Mouse (Mus musculus) ovary, postnatal 14 days (tissue): ENCODE results near the gene Mansc1.
A peak's percentile ranks its signal among the peaks of the same experiment; 100 is the strongest.

ENCODE experiments used
- DNase-seq: peaks from one replicate; pipeline ENCODE4 v3.0.0; 2022; ENCODE audit warnings: low spot score

Gene Mansc1

DNA sequence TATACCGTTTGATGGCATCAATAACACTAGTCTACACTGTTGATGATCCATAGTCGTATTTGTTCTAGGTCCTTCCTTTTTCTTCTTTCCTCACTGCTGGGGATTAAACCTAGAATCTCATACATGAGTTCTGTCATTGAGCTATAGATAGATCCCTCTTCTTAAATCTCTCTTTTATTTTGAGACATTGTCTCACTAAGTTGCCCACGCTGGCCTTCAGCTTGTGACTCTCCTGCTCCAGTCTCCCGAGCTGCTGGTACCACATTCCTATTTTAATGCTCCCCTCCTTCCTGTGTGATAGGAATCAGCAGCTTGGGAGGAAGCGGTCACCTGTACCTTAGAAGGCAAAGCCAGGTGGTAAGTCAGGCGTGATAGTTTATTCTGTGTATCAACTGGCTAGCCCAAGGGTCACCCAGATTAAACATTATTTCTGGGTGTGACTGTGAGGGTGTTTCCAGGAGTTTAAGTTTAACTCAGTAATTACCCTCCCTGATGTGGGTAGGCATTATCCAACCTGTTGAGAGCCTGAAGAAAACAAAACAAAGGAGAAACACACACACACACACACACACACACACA is 34.5 kb downstream of the Mansc1 start:
- DNase-seq = no peak

DNA sequence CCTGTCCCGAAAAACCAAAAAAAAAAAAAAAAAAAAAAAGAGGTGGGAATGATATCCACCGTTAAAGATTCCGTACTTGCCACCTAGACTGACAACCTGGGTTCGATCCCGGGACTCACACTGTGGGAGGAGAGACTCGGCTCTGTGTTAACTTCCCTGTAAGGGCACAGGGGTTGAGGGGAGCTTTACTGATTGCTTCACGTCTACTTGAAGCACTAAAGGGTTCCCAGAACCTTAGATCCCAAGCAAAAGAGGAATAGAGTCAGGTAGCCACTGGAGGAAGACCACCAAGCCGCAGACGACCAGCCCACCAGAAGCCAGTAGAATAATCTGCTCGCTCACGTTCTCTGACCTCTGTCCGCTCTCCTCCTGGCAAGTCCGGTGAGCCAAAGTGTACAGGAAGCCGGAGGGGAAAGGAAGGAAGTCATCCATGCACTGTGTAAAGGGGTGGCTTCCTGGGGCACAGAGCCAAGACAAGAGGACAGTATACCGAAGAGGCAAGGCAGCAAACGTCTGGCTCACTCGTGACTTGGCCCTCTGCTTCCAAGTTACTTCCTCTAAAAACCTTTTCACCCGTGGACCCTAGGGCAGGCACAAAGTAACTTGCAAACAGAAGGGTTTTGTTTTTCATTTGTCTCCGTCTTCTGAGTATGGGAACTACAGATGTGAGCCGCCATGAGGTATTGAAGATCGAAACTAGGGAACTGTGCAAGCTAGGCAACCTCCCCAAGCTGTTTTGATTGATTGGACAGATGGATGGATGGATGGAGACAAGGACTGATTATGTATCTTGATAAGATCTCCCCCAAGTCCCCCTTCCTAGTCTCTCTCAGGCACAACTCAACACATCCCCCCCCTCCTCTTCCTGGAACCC is 37.5 kb downstream of the Mansc1 start:
- no peak for DNase-seq

DNA sequence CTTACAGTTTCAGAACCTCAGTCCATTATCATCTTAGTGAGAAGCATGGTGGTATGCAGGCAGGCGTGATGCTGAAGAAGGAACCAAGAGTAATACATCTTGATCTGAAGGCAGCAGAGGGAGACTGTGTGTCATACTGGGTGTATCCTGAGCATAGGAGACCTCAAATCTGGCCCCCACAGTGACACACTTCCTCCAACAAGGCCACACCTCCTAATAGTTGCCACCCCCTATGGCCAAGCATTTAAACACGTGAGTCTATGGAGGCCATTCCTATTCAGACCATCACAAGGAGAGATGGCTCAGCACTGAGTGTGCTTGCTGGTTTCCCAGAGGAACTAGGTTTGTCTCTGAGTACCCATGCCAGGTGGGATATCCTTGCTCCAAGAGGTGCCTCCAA is 40.7 kb downstream of the Mansc1 start:
- no peak for DNase-seq

- no peak for DNase-seq
Observed at GRCm38 (mm10) chr6:134586241-134586640, 46.0 kb downstream of the Mansc1 start.

GRCm38 (mm10) chr6:134584616-134585015 is 47.7 kb downstream of the Mansc1 start:
- no peak for DNase-seq

DNA sequence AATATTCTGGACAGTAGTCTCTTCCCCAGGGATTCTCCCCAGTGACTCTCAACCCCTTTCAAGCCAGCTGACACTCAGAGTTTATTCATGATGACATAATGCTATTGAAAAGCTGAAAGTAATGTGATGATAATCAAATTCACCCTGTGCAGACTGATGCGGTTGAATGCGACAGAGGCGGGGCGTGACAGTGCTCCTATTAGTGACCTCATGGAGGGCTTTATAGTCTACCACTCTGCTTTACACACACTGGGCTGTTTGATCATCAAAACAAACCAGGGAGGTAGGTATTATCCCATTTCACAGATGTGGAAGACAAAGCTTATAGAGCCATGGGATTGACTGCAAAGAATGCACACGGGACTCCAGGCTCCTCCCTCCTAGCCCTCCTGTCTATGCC is 50.2 kb downstream of the Mansc1 start:
- DNase-seq = no peak

GRCm38 (mm10) chr6:134579506-134579905 is 52.8 kb downstream of the Mansc1 start:
- DNase-seq = no peak

DNA sequence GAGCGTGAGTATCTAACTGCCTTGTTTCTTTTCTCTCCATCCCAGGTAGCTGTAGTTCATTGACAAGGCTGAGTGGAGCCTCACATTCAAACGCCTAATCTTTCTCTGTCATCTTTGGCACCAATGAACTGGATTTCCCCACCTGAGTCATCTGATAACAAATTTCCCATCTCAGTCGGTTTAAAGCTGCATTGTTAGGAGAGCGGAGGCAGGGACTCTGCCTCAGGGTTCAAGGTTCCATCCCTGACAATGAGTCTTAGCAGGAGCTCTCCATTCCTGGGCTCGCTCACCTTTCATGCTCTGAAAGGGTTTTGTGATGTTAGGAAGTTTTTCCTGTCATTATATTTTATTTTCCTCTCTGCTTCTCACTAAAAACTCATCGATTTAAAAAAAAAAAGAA is 54.2 kb downstream of the Mansc1 start:
- no peak for DNase-seq

DNA sequence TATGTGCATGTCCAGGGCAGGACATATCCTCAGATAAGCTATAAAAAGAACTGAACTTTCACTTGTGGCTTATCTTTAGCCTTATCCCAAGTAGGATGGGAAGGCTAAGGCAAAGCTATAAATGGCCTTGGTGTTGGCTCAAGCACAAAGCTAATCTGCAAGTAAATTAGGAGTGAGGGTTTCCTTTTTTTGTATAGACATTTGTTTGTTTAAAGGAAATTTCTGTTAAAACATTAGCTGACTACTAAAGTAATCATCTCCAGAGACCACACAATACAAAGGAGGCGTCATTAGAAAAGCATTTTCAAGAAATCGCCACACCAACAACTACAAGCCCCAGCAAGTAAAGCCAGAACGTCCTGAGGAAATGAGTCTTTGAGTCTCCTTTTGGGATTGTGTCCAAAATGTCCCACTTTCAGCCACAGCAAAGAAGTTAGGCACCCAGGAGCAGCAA is 57.0 kb downstream of the Mansc1 start:
- no peak for DNase-seq

DNA sequence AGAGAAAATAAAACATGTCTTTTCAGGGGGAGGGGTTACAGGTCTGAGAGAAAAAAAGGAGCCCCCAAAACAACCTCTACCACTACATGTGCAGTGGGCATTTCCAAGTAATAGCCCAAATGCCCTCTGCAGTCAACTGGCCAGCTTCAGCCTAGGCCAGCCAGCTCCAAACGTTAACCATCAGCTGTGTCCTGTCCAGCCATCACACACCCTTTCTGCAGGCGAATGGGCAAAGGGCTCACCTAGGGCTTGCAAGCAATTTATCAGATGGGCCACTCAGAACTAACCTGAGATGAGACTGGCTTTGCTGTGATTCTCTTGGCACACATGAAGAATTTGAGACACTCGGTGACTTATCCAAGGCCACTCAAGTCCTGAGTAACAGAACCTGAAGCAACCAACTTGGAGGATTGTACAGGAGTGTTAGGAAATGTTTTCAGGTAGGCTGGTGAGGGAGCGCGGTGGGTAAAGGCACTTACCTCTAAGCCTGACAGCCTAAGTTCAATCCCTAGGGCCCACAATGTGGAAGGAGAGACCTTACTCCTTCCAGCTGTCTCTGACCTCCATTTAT is 64.2 kb downstream of the Mansc1 start:
- DNase-seq = no peak

GRCm38 (mm10) chr6:134566818-134567485 is 65.3 kb downstream of the Mansc1 start, which contains the start of gene Lrp6:
Gene Lrp6, minus strand, starts transcription at chr6:134566965.
- DNase-seq = peak; percentile 83

DNA sequence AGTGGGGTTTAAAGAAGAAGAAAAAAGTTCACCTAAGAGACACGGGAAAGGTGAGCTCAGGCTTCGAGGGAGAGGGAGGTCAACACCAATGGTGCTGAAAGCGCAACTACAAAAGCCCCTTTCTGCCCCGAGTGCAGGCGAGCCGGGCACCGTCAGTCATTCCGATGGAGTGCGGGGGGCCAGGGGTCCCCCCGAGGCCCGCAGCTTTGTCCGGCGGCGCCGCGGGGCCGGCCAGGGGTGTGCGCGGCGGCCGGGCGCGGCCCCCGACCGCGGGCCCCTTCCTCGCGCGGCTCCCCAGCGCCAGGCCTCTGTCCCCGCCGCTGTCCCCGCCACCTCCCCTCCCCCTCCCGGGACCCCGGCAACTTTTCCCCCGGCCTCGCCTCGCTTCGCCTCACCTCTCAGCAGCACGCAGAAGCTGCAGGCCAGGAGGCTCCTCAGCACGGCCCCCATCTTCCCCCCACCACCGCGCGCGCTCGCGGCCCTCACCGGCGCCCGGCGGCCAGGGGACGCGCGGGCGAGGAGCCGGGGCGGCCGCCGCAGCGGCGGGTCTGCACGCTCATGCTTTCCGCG is 66.0 kb downstream of the Mansc1 start:
- DNase-seq = peak; percentile 18

DNA sequence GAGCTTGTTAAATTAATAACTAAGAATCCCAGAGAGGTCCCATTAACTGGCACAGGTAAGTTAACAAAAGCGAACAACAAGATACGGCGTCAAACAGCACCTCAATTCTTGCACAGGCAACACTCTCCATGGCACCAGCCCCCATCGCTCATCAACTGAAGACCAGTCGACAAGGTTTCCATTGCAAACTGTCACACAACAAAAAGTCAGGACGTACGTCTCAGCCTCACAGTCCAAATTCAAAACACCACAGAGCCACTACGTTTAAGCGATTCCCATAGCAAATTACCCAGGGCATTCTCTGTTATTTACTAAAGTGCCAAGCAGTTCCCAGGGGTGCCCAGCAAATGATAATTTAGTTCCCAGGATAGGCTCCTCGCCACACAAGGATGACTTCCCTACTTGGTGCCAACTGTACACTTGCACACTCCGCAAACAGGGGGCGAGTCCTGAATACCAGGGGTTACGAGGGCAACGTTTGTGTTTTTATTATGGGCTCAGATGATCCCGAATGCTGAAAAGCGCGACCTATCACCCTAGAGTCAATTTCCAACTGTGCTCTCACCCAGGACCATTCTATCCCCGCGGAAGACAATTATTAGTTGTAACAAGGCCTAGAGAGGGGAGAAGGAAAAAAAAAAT is 66.6 kb downstream of the Mansc1 start:
- peak; percentile 15 for DNase-seq

DNA sequence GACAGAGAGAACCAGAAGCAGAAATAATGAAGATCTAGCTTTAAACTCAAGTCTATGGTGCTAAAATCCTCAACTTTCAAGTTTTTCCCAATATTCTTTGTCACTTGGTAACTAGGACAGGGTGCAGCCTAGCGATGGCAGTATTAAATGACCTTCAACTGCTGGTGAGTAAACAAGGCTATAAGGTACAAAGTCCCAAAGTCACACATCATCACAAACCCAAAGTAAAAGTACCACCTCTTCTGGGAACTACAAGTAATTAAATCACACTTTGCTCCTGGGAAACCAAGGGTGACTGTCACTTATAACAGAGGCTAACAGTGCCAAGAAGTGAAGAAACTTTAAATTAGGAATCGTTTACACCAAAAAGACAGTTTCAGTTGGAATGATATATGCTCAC is 67.7 kb downstream of the Mansc1 start:
- DNase-seq = no peak

- DNase-seq = no peak
Observed at GRCm38 (mm10) chr6:134559635-134560034, 72.7 kb downstream of the Mansc1 start.
